Mouse (Mus musculus): ENCODE measurements around the gene Abcg5.

Gene Abcg5

GRCm38 (mm10) chr17:84685286-84685685 is 2.5 kb upstream of the Abcg5 start:
- DNase-seq (ENCODE audit: low read depth, low spot score) = no peak

GRCm38 (mm10) chr17:84684284-84684683 is 1.5 kb upstream of the Abcg5 start:
- no peak for DNase-seq (ENCODE audit: low read depth, low spot score)

GRCm38 (mm10) chr17:84681670-84682069 is 1.1 kb downstream of the Abcg5 start:
- DNase-seq (ENCODE audit: low read depth, low spot score) = no peak

DNA sequence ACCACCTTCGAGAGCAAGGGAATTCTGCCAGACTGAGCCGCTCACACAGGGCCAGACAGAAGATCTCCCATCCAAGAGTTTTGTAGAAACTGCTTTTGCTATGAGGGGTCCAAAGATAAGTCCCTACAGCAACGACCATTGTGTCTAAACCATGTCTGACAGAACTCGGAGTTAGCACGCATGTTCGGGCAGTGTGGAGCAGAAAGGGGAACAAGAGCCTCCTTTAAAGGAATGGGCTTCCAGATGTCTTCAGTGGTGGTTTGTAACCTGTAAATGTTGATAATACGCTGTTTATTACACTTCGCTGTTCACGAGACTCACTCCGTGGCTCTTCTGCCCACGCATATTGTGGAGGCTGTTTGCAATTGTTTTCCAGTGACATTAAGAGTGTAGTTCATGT is 5.2 kb downstream of the Abcg5 start:
- no peak for DNase-seq (ENCODE audit: low read depth, low spot score)

GRCm38 (mm10) chr17:84675951-84676366 is 6.9 kb downstream of the Abcg5 start, which contains the start of gene Abcg8:
Gene Abcg8 (plus strand): TSS chr17:84676302.
- no peak for DNase-seq (ENCODE audit: low read depth, low spot score)

DNA sequence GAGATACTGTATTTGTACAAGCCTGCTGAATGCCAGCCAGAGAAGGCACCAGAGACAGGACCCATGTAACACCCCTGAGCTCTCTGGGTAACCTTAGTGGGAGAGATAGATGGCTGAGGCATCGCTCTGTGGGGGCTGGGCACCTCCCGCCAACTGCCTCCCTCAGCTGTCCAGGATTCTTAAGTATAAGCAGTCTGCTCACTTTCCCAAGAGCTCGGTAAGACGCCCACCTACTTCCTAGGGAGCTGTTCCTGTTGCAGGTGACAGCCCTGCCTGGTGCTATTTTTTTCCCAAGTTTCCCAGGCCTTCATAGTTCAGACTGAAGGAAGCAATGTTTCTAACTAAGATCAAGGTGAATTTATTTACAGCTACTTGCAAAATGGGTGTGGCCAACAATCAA is 7.6 kb downstream of the Abcg5 start:
- DNase-seq (ENCODE audit: low read depth, low spot score) = no peak

GRCm38 (mm10) chr17:84674048-84674447 is 8.8 kb downstream of the Abcg5 start:
- no peak for DNase-seq (ENCODE audit: low read depth, low spot score)

DNA sequence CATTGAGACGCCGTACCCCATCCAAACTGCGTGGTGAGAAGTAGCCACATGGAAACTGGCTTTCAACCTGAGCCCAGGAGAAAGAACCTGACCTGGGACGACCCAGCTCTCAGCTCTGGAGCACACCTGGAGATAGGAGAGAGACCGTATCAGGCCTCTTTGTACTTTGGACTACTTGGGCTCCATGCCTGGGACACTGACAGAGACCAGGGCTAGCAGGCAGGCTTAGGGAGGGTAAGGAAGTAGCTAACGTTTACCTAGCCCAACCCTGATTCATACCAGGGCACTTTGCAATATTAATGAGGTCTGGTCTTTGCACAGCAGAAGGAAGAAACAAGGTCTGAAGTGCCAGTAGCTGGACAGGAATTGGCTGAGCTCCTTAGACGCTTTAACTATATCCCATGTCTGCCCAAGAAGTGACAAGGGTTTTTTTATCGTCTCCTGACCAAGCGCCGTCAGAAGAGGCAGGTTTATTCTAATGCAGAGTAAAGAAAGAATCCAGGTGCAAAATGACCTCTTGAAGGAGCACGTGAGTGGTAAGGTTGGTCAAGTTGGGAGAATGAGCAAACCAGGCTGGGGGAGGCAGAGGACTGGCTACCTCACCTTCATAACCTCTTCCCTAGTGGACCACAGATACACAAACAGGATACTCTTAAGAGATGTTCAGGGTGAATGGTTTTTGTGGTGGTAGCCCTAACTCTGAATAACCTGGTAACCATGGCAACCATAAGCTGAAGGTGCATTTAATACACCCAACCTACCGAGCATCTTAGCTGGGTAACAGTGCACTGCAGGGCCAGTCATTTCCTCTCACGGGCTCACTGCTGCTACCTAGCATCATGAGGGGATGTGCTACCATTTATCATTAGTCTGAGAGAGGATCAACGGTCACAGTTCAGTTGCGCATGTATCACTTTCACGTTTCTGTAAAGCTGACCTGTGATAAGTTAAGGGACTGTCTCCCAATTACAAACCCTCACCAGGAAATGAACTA is 10.1 kb downstream of the Abcg5 start:
- no peak for DNase-seq (ENCODE audit: low read depth, low spot score)

DNA sequence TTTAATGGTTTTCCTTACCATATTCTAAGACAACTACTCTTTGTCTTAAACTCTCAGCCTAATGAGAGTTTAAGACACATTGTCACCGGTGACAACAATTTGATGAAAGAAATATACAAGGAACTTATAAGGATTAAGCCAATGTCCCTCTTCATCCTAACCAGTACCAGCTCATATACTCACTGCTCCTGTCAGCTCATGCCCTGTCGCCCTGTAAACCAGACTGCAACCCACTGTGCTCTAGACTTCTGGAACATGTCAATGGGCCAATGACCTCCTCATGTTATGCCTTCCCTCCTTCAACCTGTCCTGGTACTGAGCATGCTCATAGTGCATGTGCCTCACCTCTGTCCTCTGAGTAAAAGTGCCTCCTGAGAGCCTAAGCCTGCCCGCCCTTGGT is 15.0 kb downstream of the Abcg5 start:
- no peak for DNase-seq (ENCODE audit: low read depth, low spot score)

DNA sequence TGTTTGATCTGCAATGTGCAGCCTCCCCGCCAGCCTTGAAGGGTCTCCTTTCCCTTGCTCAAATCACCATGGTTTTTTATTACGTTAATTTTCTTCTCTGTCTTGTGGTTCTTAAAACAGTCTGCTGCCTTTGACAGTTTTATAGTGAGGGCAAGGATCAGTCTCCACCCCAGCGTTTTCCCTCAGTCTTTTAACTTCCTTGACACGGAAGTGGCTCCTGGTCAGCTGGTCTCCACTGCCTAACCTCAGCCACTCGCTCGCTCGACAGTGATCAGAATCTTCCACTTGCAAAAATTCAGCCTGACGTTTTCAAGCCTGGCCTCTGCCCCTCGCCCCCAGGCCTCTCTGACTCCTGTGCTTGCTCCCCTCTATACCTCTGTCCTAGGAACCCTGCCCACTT is 17.1 kb downstream of the Abcg5 start:
- no peak for DNase-seq (ENCODE audit: low read depth, low spot score)

DNA sequence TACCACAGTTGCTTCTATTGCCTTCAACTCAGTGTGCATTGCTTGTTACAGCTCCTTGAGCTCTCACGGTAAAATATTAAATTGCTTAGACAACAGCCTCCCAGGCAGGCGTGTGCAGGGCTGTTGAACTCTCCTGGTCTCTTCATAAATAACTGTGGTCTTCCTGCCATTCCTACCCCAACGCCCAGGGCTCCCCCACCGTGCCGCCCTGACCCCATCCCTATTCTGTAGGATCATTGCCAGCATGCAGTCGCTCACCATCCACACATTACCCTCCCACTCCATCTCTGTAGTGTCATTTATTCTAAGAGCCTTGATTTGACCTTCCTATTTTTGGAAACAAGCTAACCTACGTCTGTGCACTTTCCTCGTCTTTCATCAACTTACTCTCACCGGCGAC is 17.8 kb downstream of the Abcg5 start:
- DNase-seq (ENCODE audit: low read depth, low spot score) = no peak

GRCm38 (mm10) chr17:84658951-84659350 is 23.9 kb downstream of the Abcg5 start:
- no peak for DNase-seq (ENCODE audit: low read depth, low spot score)

- no peak for DNase-seq (ENCODE audit: low read depth, low spot score)
These were observed 24.6 kb downstream of the Abcg5 start for GRCm38 (mm10) chr17:84658195-84658594.

- no peak for DNase-seq (ENCODE audit: low read depth, low spot score)
These were observed 25.0 kb downstream of the Abcg5 start for GRCm38 (mm10) chr17:84657782-84658181.

DNA sequence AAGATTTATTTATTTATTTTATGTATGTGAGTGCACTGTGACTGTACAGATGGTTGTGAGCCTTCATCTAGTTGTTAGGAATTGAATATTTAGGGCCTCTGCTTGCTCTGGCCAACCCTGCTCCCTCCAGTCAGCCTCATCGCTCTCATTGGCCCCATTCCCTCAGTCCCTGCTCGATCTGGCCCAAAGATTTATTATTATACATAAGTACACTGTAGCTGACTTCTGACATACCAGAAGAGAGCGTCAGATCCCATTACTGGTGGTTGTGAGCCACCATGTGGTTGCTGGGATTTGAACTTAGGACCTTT is 25.4 kb downstream of the Abcg5 start:
- DNase-seq (ENCODE audit: low read depth, low spot score) = no peak

- DNase-seq (ENCODE audit: low read depth, low spot score) = no peak
These were observed 26.0 kb downstream of the Abcg5 start for GRCm38 (mm10) chr17:84656653-84657421.

GRCm38 (mm10) chr17:84656205-84656604 is 26.6 kb downstream of the Abcg5 start:
- DNase-seq (ENCODE audit: low read depth, low spot score) = no peak

GRCm38 (mm10) chr17:84653544-84653943 is 29.3 kb downstream of the Abcg5 start:
- no peak for DNase-seq (ENCODE audit: low read depth, low spot score)

GRCm38 (mm10) chr17:84650302-84651017 is 32.4 kb downstream of the Abcg5 start:
- no peak for DNase-seq (ENCODE audit: low read depth, low spot score)

GRCm38 (mm10) chr17:84647630-84648029 is 35.2 kb downstream of the Abcg5 start:
- no peak for DNase-seq (ENCODE audit: low read depth, low spot score)

DNA sequence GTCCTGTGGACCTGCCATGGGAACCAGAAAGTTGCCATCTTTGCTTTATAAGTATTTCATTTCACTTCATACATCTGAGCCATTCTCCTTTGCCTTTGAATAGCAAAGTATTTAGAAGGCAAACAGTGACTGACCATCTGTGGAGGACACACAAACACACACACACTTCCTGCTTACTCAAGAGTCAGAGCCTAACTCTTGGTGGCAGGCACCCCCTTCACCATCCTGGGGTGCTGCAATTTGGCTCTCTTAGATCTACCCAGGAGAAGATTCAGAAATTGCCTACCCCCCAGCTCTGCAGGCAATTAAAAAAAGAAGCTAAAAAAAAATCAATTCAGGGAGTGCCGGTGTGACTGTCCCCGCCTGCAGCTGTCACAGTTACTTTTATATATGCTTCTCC is 36.3 kb downstream of the Abcg5 start:
- DNase-seq (ENCODE audit: low read depth, low spot score) = no peak

DNA sequence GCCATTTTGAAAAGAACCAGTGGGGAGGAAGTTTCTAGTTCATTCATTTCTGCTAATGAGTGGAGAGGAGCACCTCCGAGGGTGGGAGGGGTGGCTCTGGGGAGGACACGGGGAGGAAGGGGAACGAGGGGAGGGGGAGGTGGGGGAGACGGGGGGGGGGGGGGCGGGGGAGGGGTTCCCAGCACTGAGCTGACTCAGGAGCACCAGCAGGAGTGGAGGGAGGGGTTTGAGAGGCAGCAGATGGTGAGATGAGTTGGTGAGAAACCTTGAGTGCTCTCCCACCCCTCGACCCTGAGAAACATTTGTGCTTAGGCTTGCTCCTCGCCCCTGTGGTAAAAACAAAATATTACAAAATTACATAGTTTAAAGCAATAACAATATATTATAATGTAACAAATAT is 36.9 kb downstream of the Abcg5 start:
- no peak for DNase-seq (ENCODE audit: low read depth, low spot score)
